Mouse (Mus musculus): ENCODE measurements around the gene Zfp13. TPM values are rescaled to one million over a fixed set of nuclear protein-coding genes. Genes with fewer than 3 reads are reported as not detected.
"Not testable (repeated sequence)": the region's sequence is repeated elsewhere in the genome, so short reads cannot be mapped to it uniquely, and the experiment has no call there.

The Zfp13 gene
- polyA plus RNA-seq, 1 experiment from 2014 or later, result 6.8 TPM

- H3K27me3 ChIP-seq, result no peaks in the 10 kb centered on the region
- in situ Hi-C loops (cut with MboI; ENCODE audit: low pct_unique_long_range_greater_than_20kb), result loop anchor here (10.0 kb wide), 1 partner anchor 355 kb away; no protein-coding TSS in a partner anchor
- DNase-seq (ENCODE audit: low read depth, low spot score), result no peak
- TF ChIP-seq CTCF (IDR thresholded peaks at IDR 0.05), result no peak
- ATAC-seq, result no peak
- ChIA-PET POLR2A (no interaction called here), CTCF (no interaction called here)
Observed at GRCm38 (mm10) chr17:23539608-23540007, 59.7 kb downstream of the Zfp13 start.

- no peak for DNase-seq (ENCODE audit: low read depth, low spot score)
- no peaks in the 10 kb centered on the region for H3K27me3 ChIP-seq
- ATAC-seq, result no peak
- no peak for TF ChIP-seq CTCF (IDR thresholded peaks at IDR 0.05)
- POLR2A ChIA-PET, result no interaction called here
- in situ Hi-C loops (cut with MboI; ENCODE audit: low pct_unique_long_range_greater_than_20kb), result no loop called here
- CTCF ChIA-PET, result interaction anchor here (0.8 kb wide), 1 partner anchor 9 kb away, joined by 3 read pairs; no protein-coding TSS in a partner anchor
Observed at GRCm38 (mm10) chr17:23538299-23539015, 60.8 kb downstream of the Zfp13 start.

GRCm38 (mm10) chr17:23537554-23538255 is 61.6 kb downstream of the Zfp13 start:
- TF ChIP-seq CTCF (IDR thresholded peaks at IDR 0.05), result no peak
- in situ Hi-C loops (cut with MboI; ENCODE audit: low pct_unique_long_range_greater_than_20kb), result no loop called here
- POLR2A ChIA-PET, result no interaction called here
- no peak for DNase-seq (ENCODE audit: low read depth, low spot score)
- CTCF ChIA-PET, result interaction anchor here (0.8 kb wide), 1 partner anchor 10 kb away, joined by 3 read pairs; no protein-coding TSS in a partner anchor
- no peaks in the 10 kb centered on the region for H3K27me3 ChIP-seq
- no peak for ATAC-seq

GRCm38 (mm10) chr17:23535046-23535788 is 64.1 kb downstream of the Zfp13 start:
- CTCF ChIA-PET; POLR2A ChIA-PET; H3K27me3 ChIP-seq; in situ Hi-C loops (cut with MboI; ENCODE audit: low pct_unique_long_range_greater_than_20kb); ATAC-seq; DNase-seq (ENCODE audit: low read depth, low spot score): not testable (repeated sequence)

GRCm38 (mm10) chr17:23533591-23534490 is 65.4 kb downstream of the Zfp13 start:
- H3K27me3 ChIP-seq; ATAC-seq; in situ Hi-C loops (cut with MboI; ENCODE audit: low pct_unique_long_range_greater_than_20kb); POLR2A ChIA-PET; DNase-seq (ENCODE audit: low read depth, low spot score); CTCF ChIA-PET: not testable (repeated sequence)

GRCm38 (mm10) chr17:23531408-23531807 is 67.9 kb downstream of the Zfp13 start:
- DNase-seq (ENCODE audit: low read depth, low spot score); H3K27me3 ChIP-seq; ATAC-seq; POLR2A ChIA-PET; in situ Hi-C loops (cut with MboI; ENCODE audit: low pct_unique_long_range_greater_than_20kb); CTCF ChIA-PET: not testable (repeated sequence)

Other genes with a start within 250 kb of the Zfp13 start
- not detected for gene Vmn2r116, start 214.9 kb downstream of the Zfp13 start, polyA plus RNA-seq (2021)
- gene Vmn2r117, start 119.8 kb downstream of the Zfp13 start, polyA plus RNA-seq (2021), result not detected
- gene Zfp213, start 35.2 kb downstream of the Zfp13 start, polyA plus RNA-seq (2021), result 8.6 TPM
- gene Zscan10, start 1.4 kb upstream of the Zfp13 start, polyA plus RNA-seq (2021), result not detected
- not detected for gene Mmp25, start 45.8 kb upstream of the Zfp13 start, polyA plus RNA-seq (2021)
- 0.22 TPM for gene Bicdl2, start 61.0 kb upstream of the Zfp13 start, polyA plus RNA-seq (2021)
- 261 TPM for gene Hcfc1r1, start 74.1 kb upstream of the Zfp13 start, polyA plus RNA-seq (2021)
- 32.9 TPM for gene Thoc6, start 74.4 kb upstream of the Zfp13 start, polyA plus RNA-seq (2021)
- 421 TPM for gene Tnfrsf12a, start 78.0 kb upstream of the Zfp13 start, polyA plus RNA-seq (2021)
- gene Cldn6, start 79.8 kb upstream of the Zfp13 start, polyA plus RNA-seq (2021), result not detected
- 0.05 TPM for gene Cldn9, start 84.5 kb upstream of the Zfp13 start, polyA plus RNA-seq (2021)
- not detected for gene 1520401A03Rik, start 123.3 kb upstream of the Zfp13 start, polyA plus RNA-seq (2021)
- 13.3 TPM for gene Pkmyt1, start 126.8 kb upstream of the Zfp13 start, polyA plus RNA-seq (2021)
- 7.3 TPM for gene Paqr4, start 141.4 kb upstream of the Zfp13 start, polyA plus RNA-seq (2021)
- not detected for gene Kremen2, start 146.3 kb upstream of the Zfp13 start, polyA plus RNA-seq (2021)
- 96.0 TPM for gene Flywch1, start 172.1 kb upstream of the Zfp13 start, polyA plus RNA-seq (2021)
- 7.9 TPM for gene Flywch2, start 186.6 kb upstream of the Zfp13 start, polyA plus RNA-seq (2021)
- gene Srrm2, start 191.0 kb upstream of the Zfp13 start, polyA plus RNA-seq (2021), result 314 TPM
- gene Elob, start 229.6 kb upstream of the Zfp13 start, polyA plus RNA-seq (2021), result 610 TPM
- not detected for gene Prss33, start 236.6 kb upstream of the Zfp13 start, polyA plus RNA-seq (2021)
- gene Prss32, start 244.4 kb upstream of the Zfp13 start, polyA plus RNA-seq (2021), result 0.45 TPM
- 0.35 TPM for gene Prss41, start 244.7 kb upstream of the Zfp13 start, polyA plus RNA-seq (2021)